Mouse (Mus musculus) neural tube, embryonic 10.5 days (tissue): ENCODE results near the gene Sertad2.

Source experiments
- DNase-seq: peaks from one replicate; pipeline ENCODE4 v3.0.0-alpha.2; 2017; ENCODE audit warnings: low spot score; ENCODE audit errors: extremely low spot score

The Sertad2 gene

GRCm38 (mm10) chr11:20594229-20595201, 51.5 kb downstream of the Sertad2 start:
- DNase-seq: no peak

DNA sequence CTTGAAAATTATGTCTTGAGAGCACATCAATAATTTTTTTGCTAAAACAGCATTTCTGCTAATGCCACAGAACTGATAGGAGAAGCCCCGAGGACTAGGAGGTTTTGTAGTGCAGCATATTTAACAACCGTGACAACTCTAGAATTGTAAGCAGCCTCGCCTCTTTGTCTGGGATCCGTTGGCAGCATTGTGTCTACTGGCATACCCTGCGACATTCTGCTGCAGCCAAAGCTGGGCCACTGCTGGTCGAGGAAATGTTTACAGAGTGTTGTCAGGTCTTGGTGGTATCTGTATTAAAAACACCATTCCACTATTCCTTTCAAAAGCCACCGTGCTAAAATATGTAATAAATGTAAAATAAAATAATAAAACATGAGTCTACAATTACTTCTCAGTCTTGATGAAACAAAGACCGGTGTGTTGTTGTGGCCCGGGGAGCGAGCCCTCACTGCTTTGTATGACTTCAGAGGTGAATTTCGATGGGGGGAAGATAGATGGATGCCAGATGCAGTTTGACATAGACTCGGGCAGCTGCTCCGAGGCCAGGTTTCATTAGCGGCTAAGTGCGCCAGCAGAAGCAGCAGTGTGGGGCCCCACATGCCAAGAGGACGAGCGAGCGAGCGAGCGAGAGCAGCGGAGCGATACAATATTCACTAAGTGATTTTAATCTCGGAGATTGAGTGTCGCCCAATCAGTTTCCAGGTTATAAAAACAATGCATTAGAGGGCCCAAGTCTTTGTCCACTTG, 60.2 kb downstream of the Sertad2 start:
- DNase-seq: peak; percentile 68

GRCm38 (mm10) chr11:20604119-20604518, 61.1 kb downstream of the Sertad2 start:
- DNase-seq: no peak

GRCm38 (mm10) chr11:20605613-20606012, 62.6 kb downstream of the Sertad2 start:
- no peak for DNase-seq

GRCm38 (mm10) chr11:20608442-20608841, 65.4 kb downstream of the Sertad2 start:
- no peak for DNase-seq

DNA sequence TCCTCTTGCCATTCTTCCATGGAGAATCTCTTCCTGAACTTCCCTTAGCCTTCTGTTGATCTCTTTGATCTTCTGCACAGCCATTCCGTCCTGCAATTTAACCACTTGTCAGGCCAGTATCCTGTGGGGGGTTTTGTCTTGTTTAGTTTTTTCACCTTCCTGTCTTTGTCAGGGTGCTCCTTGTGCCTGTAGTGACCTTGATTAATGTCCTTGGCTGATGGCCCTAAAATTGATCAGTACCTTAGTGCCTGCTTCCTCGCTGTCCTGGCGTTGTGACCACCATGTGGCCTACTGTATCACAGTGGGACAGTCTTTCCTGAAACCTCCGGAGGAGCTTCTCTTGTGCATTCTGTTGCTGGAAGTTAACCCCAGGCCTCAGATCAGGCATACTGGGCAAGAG, 70.2 kb downstream of the Sertad2 start:
- DNase-seq: no peak

GRCm38 (mm10) chr11:20616103-20616502, 73.0 kb downstream of the Sertad2 start:
- DNase-seq: no peak

DNA sequence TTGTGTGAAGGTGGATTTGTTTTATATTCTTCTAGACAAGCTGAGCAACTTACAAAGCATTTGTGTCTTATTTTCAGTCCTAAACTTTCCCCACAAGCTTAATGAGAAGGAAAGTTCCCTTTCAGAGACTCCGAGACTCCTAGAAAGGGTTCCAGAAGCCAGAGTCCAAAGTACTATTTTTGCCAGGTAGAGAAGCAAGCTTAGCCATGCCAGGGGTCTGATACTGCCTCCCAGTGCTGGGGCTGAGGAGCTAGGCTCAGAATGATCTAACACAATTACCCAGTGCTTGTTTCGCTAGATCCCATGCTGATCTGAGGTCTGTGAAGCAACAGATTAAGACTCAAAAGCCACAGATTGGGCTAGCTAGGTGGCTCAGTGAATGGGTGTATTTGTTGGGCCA, 84.1 kb downstream of the Sertad2 start:
- DNase-seq: no peak

- DNase-seq: no peak
Measured at GRCm38 (mm10) chr11:20628216-20628615, 85.2 kb downstream of the Sertad2 start.

DNA sequence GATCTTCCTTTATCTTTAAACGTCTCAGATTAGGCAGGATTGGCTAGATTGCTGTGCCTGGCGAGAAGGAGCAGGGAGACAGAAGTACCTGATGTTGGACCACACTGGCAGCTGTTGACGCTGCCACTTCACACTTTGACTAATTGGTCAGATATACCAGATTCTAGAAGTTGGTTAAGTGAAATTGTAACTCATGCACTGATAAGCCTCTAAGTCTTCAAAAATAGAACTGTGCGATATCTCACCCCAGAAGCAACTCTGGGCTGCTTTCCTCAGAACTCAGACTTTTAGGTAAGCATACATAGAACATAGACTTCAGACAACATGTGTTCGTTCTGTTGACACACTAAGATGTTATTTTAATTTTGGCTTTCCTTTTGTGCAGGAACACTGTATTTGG, 86.6 kb downstream of the Sertad2 start:
- DNase-seq: no peak

DNA sequence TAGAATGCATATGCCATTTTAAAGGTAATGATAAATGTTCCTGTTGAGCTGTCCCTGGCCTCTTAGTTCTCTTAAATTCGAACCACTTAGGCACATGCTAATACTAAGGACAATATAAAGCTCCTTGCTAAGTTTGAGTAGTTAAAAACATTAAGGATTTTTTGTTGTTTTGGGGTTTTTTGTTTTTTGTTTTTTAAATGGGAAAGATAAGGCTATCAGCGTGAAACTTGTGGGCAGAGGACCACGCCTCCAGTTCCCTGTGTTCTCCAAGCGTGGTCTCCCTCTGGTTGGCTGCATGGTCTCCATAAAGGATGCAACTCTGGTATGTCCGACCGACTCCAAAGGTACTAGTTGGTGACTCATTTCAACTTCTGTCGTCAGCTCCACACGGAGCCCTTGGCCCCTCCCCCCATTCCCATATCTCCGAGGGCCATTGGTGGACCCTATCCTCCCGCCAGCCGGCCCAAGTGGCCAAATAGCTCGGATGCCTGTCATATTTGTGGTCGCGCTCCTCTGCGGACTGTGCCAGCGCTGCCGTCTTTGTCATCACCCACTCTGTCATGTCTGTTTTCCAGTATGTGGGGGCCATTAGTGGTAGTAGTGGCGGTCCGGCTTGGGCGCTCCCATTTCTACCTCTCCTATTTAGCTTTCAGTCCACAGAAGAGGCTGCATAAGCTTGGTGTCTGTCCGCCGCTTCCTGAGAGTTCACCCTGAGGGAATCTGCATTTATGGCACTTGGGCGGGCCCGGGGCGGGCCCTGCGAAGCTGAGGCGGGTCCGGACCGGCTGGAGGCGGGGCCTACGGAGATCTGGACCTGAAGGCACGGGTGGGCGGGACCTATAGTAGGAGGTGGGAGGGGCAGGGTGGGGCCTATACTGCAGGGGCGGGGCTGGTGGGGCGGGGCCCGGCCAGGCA, 88.2 kb downstream of the Sertad2 start:
- DNase-seq: no peak

DNA sequence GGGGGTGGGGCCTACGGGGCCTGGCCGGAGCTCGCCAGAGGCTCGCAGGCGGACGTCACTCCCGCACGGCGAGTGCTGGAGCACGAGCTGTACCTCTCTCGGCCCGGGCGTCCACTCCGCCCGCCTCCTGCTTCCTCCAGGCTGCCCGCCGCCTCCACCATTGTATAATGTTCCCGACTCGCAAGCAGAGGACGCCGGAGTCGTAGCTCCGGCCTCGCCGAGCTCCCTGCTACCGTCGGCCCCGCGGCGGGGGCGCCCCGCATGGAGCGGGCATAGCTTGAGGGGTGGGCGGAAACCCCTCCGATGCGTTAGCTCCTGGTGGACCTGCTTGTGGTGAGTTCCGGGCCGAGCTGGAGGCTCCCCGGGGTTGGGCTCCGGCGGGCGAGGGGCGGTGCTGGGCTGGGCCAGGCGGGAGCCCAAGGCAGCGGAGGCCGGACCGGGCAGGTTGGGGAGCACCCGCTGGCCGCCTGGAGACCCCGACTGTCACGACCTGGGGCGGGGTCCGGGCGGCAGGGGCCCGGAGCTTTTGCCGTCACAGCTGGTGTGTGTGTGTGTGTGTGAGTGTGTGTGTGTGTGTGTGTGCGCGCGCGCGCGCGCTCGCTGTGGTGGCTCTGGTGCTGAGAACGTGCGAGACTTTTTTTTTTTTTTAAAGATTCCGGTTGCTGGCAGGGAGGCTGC, 89.0 kb downstream of the Sertad2 start:
- peak; percentile 93 for DNase-seq

GRCm38 (mm10) chr11:20632619-20632965, 89.5 kb downstream of the Sertad2 start:
- DNase-seq: no peak

DNA sequence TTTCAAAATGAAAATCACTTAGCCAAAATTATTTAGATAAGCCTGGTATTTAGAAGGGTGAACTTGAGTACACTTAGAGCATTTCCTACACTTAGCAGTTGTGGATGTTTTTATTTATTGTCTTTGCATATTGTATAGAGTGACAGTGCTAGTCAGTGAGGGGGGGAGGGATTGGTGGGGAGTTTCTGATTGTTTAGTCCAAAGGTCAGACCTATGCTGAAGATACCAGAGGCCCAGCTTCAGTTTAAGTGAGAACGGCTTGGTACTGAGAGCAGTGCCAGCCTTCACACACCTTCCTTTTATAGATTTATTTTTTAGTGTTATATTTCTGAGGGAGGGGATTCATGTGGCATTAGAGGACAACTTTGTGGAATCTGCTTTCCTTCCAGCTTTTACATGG, 91.5 kb downstream of the Sertad2 start:
- DNase-seq: no peak

- DNase-seq: no peak
Measured at GRCm38 (mm10) chr11:20635646-20636045, 92.6 kb downstream of the Sertad2 start.

GRCm38 (mm10) chr11:20636114-20636513, 93.1 kb downstream of the Sertad2 start:
- DNase-seq: no peak

GRCm38 (mm10) chr11:20637060-20637459, 94.0 kb downstream of the Sertad2 start:
- DNase-seq: no peak

- DNase-seq: peak; percentile 84
Measured at GRCm38 (mm10) chr11:20638841-20639240, 95.8 kb downstream of the Sertad2 start.

- peak; percentile 68 for DNase-seq
Measured at GRCm38 (mm10) chr11:20639918-20640447, 96.9 kb downstream of the Sertad2 start.

DNA sequence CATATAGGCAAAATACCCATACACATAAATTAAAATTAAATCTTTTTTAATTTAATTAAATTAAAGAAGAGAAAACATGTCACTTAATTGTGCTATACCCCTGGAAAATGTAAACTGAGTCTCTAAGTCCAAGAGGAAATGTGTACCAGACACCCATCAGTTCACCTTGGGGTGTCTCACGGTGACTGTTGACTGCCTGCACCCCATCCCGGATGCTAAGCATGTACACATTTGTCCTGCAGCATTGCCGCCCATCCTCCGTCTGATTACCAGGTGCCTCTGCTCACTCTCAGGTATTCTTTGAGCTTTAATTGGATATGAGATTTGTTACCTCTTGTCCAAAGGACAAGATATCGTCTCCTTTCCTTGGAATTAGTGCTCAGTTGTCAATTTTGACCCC, 99.3 kb downstream of the Sertad2 start:
- DNase-seq: no peak

DNA sequence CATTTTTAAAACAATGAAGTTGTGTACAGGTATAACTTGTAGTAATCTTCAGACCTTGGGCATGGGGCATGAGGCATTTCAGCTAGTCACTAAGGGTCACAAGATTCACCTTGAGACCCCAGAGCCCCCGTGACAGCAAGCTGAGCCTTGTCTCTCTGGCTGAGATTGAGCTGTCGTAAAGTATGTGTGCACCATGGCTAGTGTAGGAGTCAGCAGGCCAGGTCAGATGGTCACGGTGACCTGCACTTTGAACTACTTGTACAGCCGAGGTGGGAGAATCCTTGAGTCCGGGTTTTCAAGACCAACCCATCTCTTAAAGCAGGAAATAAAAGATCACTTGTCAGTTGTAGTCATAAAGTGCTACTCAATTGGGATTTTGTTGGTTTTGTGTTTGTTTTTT, 100.1 kb downstream of the Sertad2 start:
- no peak for DNase-seq
